Mouse (Mus musculus): ENCODE results near the gene Map2k6.

- TF ChIP-seq CTCF (IDR thresholded peaks at IDR 0.05; ENCODE audit: borderline replicate concordance, insufficient read depth, low read depth, low read length) (no peak), POLR2A (IDR thresholded peaks at IDR 0.05; ENCODE audit: borderline replicate concordance, insufficient read depth, low read length) (no peak)
These were observed 163.6 kb downstream of the Map2k6 start for GRCm38 (mm10) chr11:110562320-110563081.

Measured in cerebellum, adult 2 months (tissue).